12 mouse cellular contexts compared by ENCODE assay signal in genomic region chr7:57243981-57244380, GRCm38 (mm10).
DNase-seq lines count a peak whose midpoint lies in the region; TF ChIP-seq lines count a peak whose summit lies in the region.
"Had no signal": no experiment of that assay in that cellular context is flagged by ENCODE, and none has a peak within 500 bp of the region (broad histone marks: within the 10 kb centered on the region; RNA-seq: fewer than 3 reads in every experiment).

No protein-coding gene starts in this region.

- TF ChIP-seq CTCF in cerebellum, adult 2 months (IDR thresholded peaks at IDR 0.05; ENCODE audit: borderline replicate concordance, insufficient read depth, low read depth, low read length), result no peak

- H3K4me3 ChIP-seq in cerebellum, adult 2 months (replicated peaks; ENCODE audit: insufficient read depth, low read depth, low read length), result no peak overlapping the region
- no peak overlapping the region for H3K4me3 ChIP-seq in midbrain, embryonic 10.5 days
- H3K4me3 ChIP-seq: heart, adult 2 months; liver, embryonic 15.5 days had no signal

- H3K9me3 ChIP-seq in midbrain, embryonic 10.5 days (replicated peaks), result no peaks in the 10 kb centered on the region
- H3K9me3 ChIP-seq: liver, embryonic 15.5 days had no signal

- H3K27me3 ChIP-seq in cerebellum, adult 2 months (ENCODE audit: control insufficient read depth, insufficient read depth, low read length), result no peaks in the 10 kb centered on the region
- H3K27me3 ChIP-seq in midbrain, embryonic 10.5 days (ENCODE audit: low read depth, poor library complexity, severe bottlenecking), result no peaks in the 10 kb centered on the region
- H3K27me3 ChIP-seq: liver, embryonic 15.5 days had no signal

- TF ChIP-seq POLR2A in cerebellum, adult 2 months (IDR thresholded peaks at IDR 0.05; ENCODE audit: borderline replicate concordance, insufficient read depth, low read length), result no peak

- no peaks in the 10 kb centered on the region for H3K36me3 ChIP-seq in midbrain, embryonic 10.5 days
- H3K36me3 ChIP-seq: liver, embryonic 15.5 days had no signal

- peak; percentile 16 to 30 for DNase-seq in cerebellum, adult 2 months
- no peak for DNase-seq in cerebellum, adult 8-10 months
- peak; percentile 5 to 23 for DNase-seq in cerebellum, postnatal 25 days
- peak; percentile 11 to 19 for DNase-seq in layer of hippocampus, postnatal 36 days
- DNase-seq in right cerebral cortex, postnatal 25 days, result peak; percentile 44
- no peak for DNase-seq in thymus, postnatal 10 days (ENCODE audit: low spot score in 2 of 2)
- no peak for DNase-seq in lung, postnatal 25 days (ENCODE audit: low spot score)
- no peak for DNase-seq in midbrain, embryonic 10.5 days (ENCODE audit: low spot score)
- DNase-seq: adrenal gland, postnatal 14 days; heart, adult 2 months; spleen, adult 18-20 months had no signal

- no peak overlapping the region for H3K27ac ChIP-seq in cerebellum, adult 2 months (ENCODE audit: insufficient read depth, low read length)
- no peak overlapping the region for H3K27ac ChIP-seq in midbrain, embryonic 10.5 days (replicated peaks)
- H3K27ac ChIP-seq: heart, adult 2 months; liver, embryonic 15.5 days had no signal

- H3K4me1 ChIP-seq in cerebellum, adult 2 months (ENCODE audit: control insufficient read depth, insufficient read depth, low read length), result no peaks in the 10 kb centered on the region
- no peaks in the 10 kb centered on the region for H3K4me1 ChIP-seq in midbrain, embryonic 10.5 days
- H3K4me1 ChIP-seq: liver, embryonic 15.5 days had no signal

- 44% methylated on average over 4 of the region's 4 CpGs for WGBS in cerebellum, adult 2 months
- 81% methylated on average over 4 of the region's 4 CpGs for WGBS in midbrain, embryonic 10.5 days

Comparison
In these comparisons a context has a peak if more than half of its experiments do, and no peak if none do; other contexts are left out.
1. DNase-seq: peak in cerebellum, adult 2 months (2 of 2), cerebellum, postnatal 25 days (2 of 2), layer of hippocampus, postnatal 36 days (2 of 2) and right cerebral cortex, postnatal 25 days (single experiment); none in cerebellum, adult 8-10 months (single experiment), thymus, postnatal 10 days (0 of 2), lung, postnatal 25 days (single experiment) and midbrain, embryonic 10.5 days (single experiment).